Mouse (Mus musculus): Measurements from ENCODE around the gene 2410137M14Rik. TPM values are rescaled to one million over a fixed set of nuclear protein-coding genes. Genes with fewer than 3 reads are reported as not detected.
A peak's percentile ranks its signal among the peaks of the same experiment; 100 is the strongest.
"Not testable (repeated sequence)": the region's sequence is repeated elsewhere in the genome, so short reads cannot be mapped to it uniquely, and the experiment has no call there.

Gene 2410137M14Rik
- not detected in 2 replicates for polyA plus RNA-seq (2012; ENCODE audit: insufficient read depth, insufficient read length, missing spikeins)

- no peaks in the 10 kb centered on the region for H3K4me1 ChIP-seq (ENCODE audit: control insufficient read depth, insufficient read depth, insufficient read length, low read length)
- H3K4me3 ChIP-seq (ENCODE audit: insufficient read depth, low read depth, low read length): no peak within 1 kb of the TSS
- H3K27ac ChIP-seq (replicated peaks; ENCODE audit: low read depth, low read length): no peak within 1 kb of the TSS
Measured at GRCm38 (mm10) chr17:36981221-36981813, at the start of gene 2410137M14Rik. Gene 2410137M14Rik, minus strand, starts transcription at chr17:36981237.

- Histone ChIP-seq H3K4me3 (ENCODE audit: insufficient read depth, low read depth, low read length) (no peak overlapping the region), H3K4me1 (ENCODE audit: control insufficient read depth, insufficient read depth, insufficient read length, low read length) (no peaks in the 10 kb centered on the region), H3K27ac (replicated peaks; ENCODE audit: low read depth, low read length) (no peak overlapping the region)
Measured at GRCm38 (mm10) chr17:37029162-37029561, 48.1 kb upstream of the 2410137M14Rik start.

- no peak overlapping the region for H3K27ac ChIP-seq (replicated peaks; ENCODE audit: low read depth, low read length)
Measured at GRCm38 (mm10) chr17:37028683-37029120, 47.7 kb upstream of the 2410137M14Rik start.

GRCm38 (mm10) chr17:37028212-37028611 lies 47.2 kb upstream of the 2410137M14Rik start:
- H3K4me1 ChIP-seq (ENCODE audit: control insufficient read depth, insufficient read depth, insufficient read length, low read length): no peaks in the 10 kb centered on the region
- H3K4me3 ChIP-seq (ENCODE audit: insufficient read depth, low read depth, low read length): no peak overlapping the region
- H3K27ac ChIP-seq (replicated peaks; ENCODE audit: low read depth, low read length): no peak overlapping the region

More at GRCm38 (mm10) chr17:37028683-37029120, 47.7 kb upstream of the 2410137M14Rik start:
- Histone ChIP-seq H3K4me3 (ENCODE audit: insufficient read depth, low read depth, low read length) (peak overlapping the region; percentile 56), H3K4me1 (ENCODE audit: control insufficient read depth, insufficient read depth, insufficient read length, low read length) (no peaks in the 10 kb centered on the region)

- H3K4me3 ChIP-seq (ENCODE audit: insufficient read depth, low read depth, low read length): no peak overlapping the region
- no peak overlapping the region for H3K27ac ChIP-seq (replicated peaks; ENCODE audit: low read depth, low read length)
- H3K4me1 ChIP-seq (ENCODE audit: control insufficient read depth, insufficient read depth, insufficient read length, low read length): no peaks in the 10 kb centered on the region
Measured at GRCm38 (mm10) chr17:37027486-37027885, 46.4 kb upstream of the 2410137M14Rik start.

GRCm38 (mm10) chr17:37026425-37026824 lies 45.4 kb upstream of the 2410137M14Rik start:
- no peak overlapping the region for H3K4me3 ChIP-seq (ENCODE audit: insufficient read depth, low read depth, low read length)
- no peak overlapping the region for H3K27ac ChIP-seq (replicated peaks; ENCODE audit: low read depth, low read length)
- H3K4me1 ChIP-seq (ENCODE audit: control insufficient read depth, insufficient read depth, insufficient read length, low read length): no peaks in the 10 kb centered on the region

GRCm38 (mm10) chr17:37022628-37023576 lies 41.9 kb upstream of the 2410137M14Rik start, which contains the start of gene Mog:
Gene Mog, minus strand, starts transcription at chr17:37023398.
- Histone ChIP-seq H3K4me3 (ENCODE audit: insufficient read depth, low read depth, low read length) (no peak within 1 kb of the TSS), H3K27ac (replicated peaks; ENCODE audit: low read depth, low read length) (no peak within 1 kb of the TSS), H3K4me1 (ENCODE audit: control insufficient read depth, insufficient read depth, insufficient read length, low read length) (no peaks in the 10 kb centered on the region)

- not testable (repeated sequence) for H3K4me3 ChIP-seq (ENCODE audit: insufficient read depth, low read depth, low read length); H3K27ac ChIP-seq (replicated peaks; ENCODE audit: low read depth, low read length); H3K4me1 ChIP-seq (ENCODE audit: control insufficient read depth, insufficient read depth, insufficient read length, low read length)
Measured at GRCm38 (mm10) chr17:37019242-37019641, 38.2 kb upstream of the 2410137M14Rik start.

- no peak overlapping the region for H3K27ac ChIP-seq (replicated peaks; ENCODE audit: low read depth, low read length)
- H3K4me3 ChIP-seq (ENCODE audit: insufficient read depth, low read depth, low read length): no peak overlapping the region
- no peaks in the 10 kb centered on the region for H3K4me1 ChIP-seq (ENCODE audit: control insufficient read depth, insufficient read depth, insufficient read length, low read length)
Measured at GRCm38 (mm10) chr17:37018328-37018727, 37.3 kb upstream of the 2410137M14Rik start.

GRCm38 (mm10) chr17:37016333-37016732 lies 35.3 kb upstream of the 2410137M14Rik start:
- H3K4me3 ChIP-seq (ENCODE audit: insufficient read depth, low read depth, low read length): no peak overlapping the region
- H3K4me1 ChIP-seq (ENCODE audit: control insufficient read depth, insufficient read depth, insufficient read length, low read length): no peaks in the 10 kb centered on the region
- H3K27ac ChIP-seq (replicated peaks; ENCODE audit: low read depth, low read length): no peak overlapping the region

- Histone ChIP-seq H3K4me3 (ENCODE audit: insufficient read depth, low read depth, low read length) (no peak overlapping the region), H3K27ac (replicated peaks; ENCODE audit: low read depth, low read length) (no peak overlapping the region), H3K4me1 (ENCODE audit: control insufficient read depth, insufficient read depth, insufficient read length, low read length) (no peaks in the 10 kb centered on the region)
Measured at GRCm38 (mm10) chr17:37012141-37012540, 31.1 kb upstream of the 2410137M14Rik start.

- Histone ChIP-seq H3K4me3 (ENCODE audit: insufficient read depth, low read depth, low read length) (no peak overlapping the region), H3K27ac (replicated peaks; ENCODE audit: low read depth, low read length) (no peak overlapping the region), H3K4me1 (ENCODE audit: control insufficient read depth, insufficient read depth, insufficient read length, low read length) (no peaks in the 10 kb centered on the region)
Measured at GRCm38 (mm10) chr17:37011719-37012118, 30.7 kb upstream of the 2410137M14Rik start.

GRCm38 (mm10) chr17:37009460-37010042 lies 28.5 kb upstream of the 2410137M14Rik start:
- H3K27ac ChIP-seq (replicated peaks; ENCODE audit: low read depth, low read length): no peak overlapping the region
- no peak overlapping the region for H3K4me3 ChIP-seq (ENCODE audit: insufficient read depth, low read depth, low read length)
- H3K4me1 ChIP-seq (ENCODE audit: control insufficient read depth, insufficient read depth, insufficient read length, low read length): no peaks in the 10 kb centered on the region

GRCm38 (mm10) chr17:37008161-37008560 lies 27.1 kb upstream of the 2410137M14Rik start:
- Histone ChIP-seq H3K4me3 (ENCODE audit: insufficient read depth, low read depth, low read length) (no peak overlapping the region), H3K27ac (replicated peaks; ENCODE audit: low read depth, low read length) (no peak overlapping the region), H3K4me1 (ENCODE audit: control insufficient read depth, insufficient read depth, insufficient read length, low read length) (no peaks in the 10 kb centered on the region)

- no peak overlapping the region for H3K27ac ChIP-seq (replicated peaks; ENCODE audit: low read depth, low read length)
- H3K4me1 ChIP-seq (ENCODE audit: control insufficient read depth, insufficient read depth, insufficient read length, low read length): 0 out of 2 replicates have a peak, but pooled peaks cover 2% of the 10 kb centered on the region
- peak overlapping the region; percentile 68 for H3K4me3 ChIP-seq (ENCODE audit: insufficient read depth, low read depth, low read length)
Measured at GRCm38 (mm10) chr17:37003366-37003765, 22.3 kb upstream of the 2410137M14Rik start.
